Mouse (Mus musculus) spleen, embryonic (tissue): ENCODE measurements around the gene Btbd35f23.
"Not testable (repeated sequence)": the region's sequence is repeated elsewhere in the genome, so short reads cannot be mapped to it uniquely, and the experiment has no call there.

Experiments used
- CTCF ChIA-PET: fragments of 350-600 bp; sonication (Branson Sonifier 250); formaldehyde crosslinking; loops from one replicate; lab custom pipeline; 2022; lab: Charles Lee

Gene Btbd35f23

GRCm38 (mm10) chrX:3076575-3076974, at the start of gene Btbd35f23:
Gene Btbd35f23, plus strand, starts transcription at chrX:3076875.
- CTCF ChIA-PET: not testable (repeated sequence)
